Mouse (Mus musculus): Measurements from ENCODE around the gene 4931406P16Rik.

DNA sequence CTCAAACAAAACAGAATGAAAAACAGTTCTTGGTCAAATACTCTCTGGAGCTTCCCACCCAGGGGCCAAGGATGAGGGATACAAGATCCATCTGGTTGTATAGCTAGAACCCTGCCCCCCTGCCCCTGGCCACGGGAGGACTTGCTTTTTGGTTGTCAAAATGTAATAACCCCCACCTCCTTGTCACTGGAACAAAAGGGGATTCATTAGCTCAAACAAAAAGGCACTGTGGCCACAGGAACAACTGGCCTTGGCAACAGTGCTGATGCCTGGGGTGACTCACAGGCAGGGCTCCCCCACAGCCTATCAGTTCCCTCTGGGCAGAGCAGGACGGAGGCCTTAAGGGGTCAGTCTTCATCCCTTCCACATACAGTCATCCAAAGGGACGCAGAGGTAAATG lies 6.6 kb upstream of the 4931406P16Rik start:
- TF ChIP-seq CTCF (IDR thresholded peaks at IDR 0.05; ENCODE audit: control insufficient read depth, insufficient read depth, insufficient replicate concordance, low read depth, low read length) = no peak
- no peak for TF ChIP-seq POLR2A (IDR thresholded peaks at IDR 0.05; ENCODE audit: control insufficient read depth, low read depth, low read length)

Data from testis, adult 2 months (tissue).